Mouse (Mus musculus): ENCODE results near the gene Srrm2.

DNA sequence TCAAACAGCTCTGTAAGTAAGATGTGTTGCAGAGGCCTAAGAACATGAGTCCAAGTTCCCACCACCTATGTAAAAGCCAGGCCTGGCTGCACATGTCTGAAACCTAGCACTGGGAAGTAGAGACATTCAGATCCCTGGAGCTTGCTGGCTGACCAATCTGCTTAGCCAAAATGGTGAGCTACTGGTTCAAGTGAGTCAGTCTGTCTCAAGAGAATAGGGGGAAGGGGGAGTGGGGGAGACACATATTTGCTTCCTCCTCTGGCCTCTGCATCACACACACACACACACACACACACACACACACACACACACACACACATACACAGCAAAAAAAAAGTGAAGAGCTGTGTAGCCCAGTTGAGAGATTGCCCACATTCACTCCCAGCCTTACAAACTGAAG lies 7.0 kb upstream of the Srrm2 start:
- TF ChIP-seq CTCF (IDR thresholded peaks at IDR 0.05; ENCODE audit: control insufficient read depth, insufficient read depth, insufficient read length) (no peak), FOSL1 (IDR thresholded peaks at IDR 0.05; ENCODE audit: insufficient read depth, low read length, poor library complexity, severe bottlenecking) (no peak), USF1 (IDR thresholded peaks at IDR 0.05; ENCODE audit: low read depth) (no peak), CEBPB (IDR thresholded peaks at IDR 0.05; ENCODE audit: low read depth) (no peak), MYOD1 (IDR thresholded peaks at IDR 0.05; ENCODE audit: control insufficient read depth, insufficient read length, low read depth) (no peak)
